Mouse (Mus musculus): ENCODE results near the gene Gtpbp2.
A peak's percentile ranks its signal among the peaks of the same experiment; 100 is the strongest.

GRCm38 (mm10) chr17:46160090-46160662, 656 bp upstream of the Gtpbp2 start:
- TF ChIP-seq CTCF (IDR thresholded peaks at IDR 0.05; ENCODE audit: low read depth, low read length) (peak; percentile 32), POLR2A (IDR thresholded peaks at IDR 0.05; ENCODE audit: extremely low read depth, insufficient read depth, low read length) (0 out of 2 replicates have a peak, but pooled peaks have one; percentile 41)

Measured in liver, adult 2 months (tissue).